ENCODE assay signal across 11 mouse cellular contexts in the genomic region with DNA sequence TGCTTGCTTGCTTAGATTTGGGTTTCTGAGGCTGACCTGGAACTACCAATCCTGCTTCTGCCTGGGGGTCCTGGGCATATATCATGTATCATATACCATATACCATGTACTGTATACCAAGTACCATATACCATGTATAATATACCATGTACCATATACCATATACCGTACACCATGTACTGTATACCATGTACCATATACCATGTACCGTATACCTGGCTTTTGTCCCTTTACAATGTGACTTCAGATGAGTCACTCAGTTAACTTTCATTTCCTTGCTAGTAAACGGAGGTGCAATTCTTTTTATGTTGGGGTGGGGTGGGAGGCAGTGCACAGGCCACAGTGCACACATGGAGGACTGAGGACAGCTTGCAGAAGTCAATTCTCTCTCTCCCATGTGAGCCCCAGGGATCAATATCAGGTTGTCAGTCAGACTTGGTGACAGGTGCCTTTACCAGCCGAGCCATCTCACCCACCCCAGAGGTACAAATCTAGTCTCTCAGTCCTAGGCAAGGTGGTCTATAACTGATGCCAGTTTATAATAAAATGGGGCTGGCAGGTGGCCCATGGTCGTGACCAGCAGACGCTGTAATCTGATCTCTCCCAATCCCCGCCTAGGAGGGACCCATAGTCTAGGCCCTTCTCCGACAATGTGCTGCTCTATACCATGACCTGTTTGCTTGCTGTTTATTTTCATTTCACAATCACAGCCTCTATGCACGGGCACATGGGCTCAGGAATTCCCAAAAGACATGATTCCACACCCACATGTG. TPM values are rescaled to one million over a fixed set of nuclear protein-coding genes. Genes with fewer than 3 reads are reported as not detected.
A peak's percentile ranks its signal among the peaks of the same experiment; 100 is the strongest.
DNase-seq lines count a peak whose midpoint lies in the region; ATAC-seq and TF ChIP-seq lines count a peak whose summit lies in the region.
"Had no signal": no experiment of that assay in that cellular context is flagged by ENCODE, and none has a peak within 500 bp of the region (broad histone marks: within the 10 kb centered on the region; RNA-seq: fewer than 3 reads in every experiment).

No protein-coding gene starts in this region.

- H3K27ac ChIP-seq in hindbrain, postnatal 0 days, result no peak overlapping the region
- H3K27ac ChIP-seq in hindbrain, embryonic 13.5 days, result no peak overlapping the region
- no peak overlapping the region for H3K27ac ChIP-seq in lung, embryonic 14.5 days (ENCODE audit: low read depth)
- H3K27ac ChIP-seq in lung, postnatal 0 days (ENCODE audit: low read length), result no peak overlapping the region
- no peak overlapping the region for H3K27ac ChIP-seq in stomach, postnatal 0 days (replicated peaks)
- H3K27ac ChIP-seq: embryonic facial prominence, embryonic 12.5 days; forebrain, embryonic 10.5 days; lung, embryonic 15.5 days had no signal

- H3K4me1 ChIP-seq in hindbrain, postnatal 0 days (ENCODE audit: insufficient read depth, low read length), result peaks cover 2% of the 10 kb centered on the region; the same call in 1 of the 2 replicates
- peaks cover 9% of the 10 kb centered on the region; the same call in 1 of the 2 replicates for H3K4me1 ChIP-seq in hindbrain, embryonic 13.5 days (replicated peaks)
- H3K4me1 ChIP-seq in lung, embryonic 14.5 days (ENCODE audit: insufficient read depth), result no peaks in the 10 kb centered on the region
- H3K4me1 ChIP-seq in lung, postnatal 0 days (ENCODE audit: insufficient read depth, low read depth, low read length), result no peaks in the 10 kb centered on the region
- no peaks in the 10 kb centered on the region for H3K4me1 ChIP-seq in stomach, postnatal 0 days (replicated peaks; ENCODE audit: control insufficient read depth, insufficient read depth)

- peak overlapping the region; percentile 46; the same call in 1 of the 2 replicates for H3K4me2 ChIP-seq in hindbrain, postnatal 0 days (ENCODE audit: low read depth, low read length)
- H3K4me2 ChIP-seq in hindbrain, embryonic 13.5 days, result no peak overlapping the region
- no peak overlapping the region for H3K4me2 ChIP-seq in lung, embryonic 14.5 days
- no peak overlapping the region for H3K4me2 ChIP-seq in lung, postnatal 0 days (replicated peaks; ENCODE audit: low read depth, low read length)
- no peak overlapping the region for H3K4me2 ChIP-seq in stomach, postnatal 0 days (replicated peaks; ENCODE audit: low read depth)
- H3K4me2 ChIP-seq: embryonic facial prominence, embryonic 12.5 days; lung, embryonic 15.5 days had no signal

- no peaks in the 10 kb centered on the region for H3K27me3 ChIP-seq in hindbrain, postnatal 0 days (ENCODE audit: insufficient read depth, low read length)
- H3K27me3 ChIP-seq in hindbrain, embryonic 13.5 days, result no peaks in the 10 kb centered on the region
- no peaks in the 10 kb centered on the region for H3K27me3 ChIP-seq in lung, embryonic 14.5 days (ENCODE audit: insufficient read depth, low read length)
- H3K27me3 ChIP-seq in lung, postnatal 0 days (replicated peaks; ENCODE audit: insufficient read depth, low read length), result no peaks in the 10 kb centered on the region
- H3K27me3 ChIP-seq in stomach, postnatal 0 days (ENCODE audit: control insufficient read depth, insufficient read depth, low read length), result no peaks in the 10 kb centered on the region
- H3K27me3 ChIP-seq: embryonic facial prominence, embryonic 12.5 days; lung, embryonic 15.5 days had no signal

- H3K36me3 ChIP-seq in hindbrain, postnatal 0 days (ENCODE audit: insufficient read depth, low read length), result peaks cover 4% of the 10 kb centered on the region; the same call in 1 of the 2 replicates
- peaks cover 27% of the 10 kb centered on the region for H3K36me3 ChIP-seq in hindbrain, embryonic 13.5 days
- peaks cover 11% of the 10 kb centered on the region for H3K36me3 ChIP-seq in lung, embryonic 14.5 days (ENCODE audit: insufficient read depth)
- H3K36me3 ChIP-seq in lung, postnatal 0 days (ENCODE audit: insufficient read depth, low read length), result peaks cover 6% of the 10 kb centered on the region; the same call in 1 of the 2 replicates
- peaks cover under 1% of the 10 kb centered on the region for H3K36me3 ChIP-seq in stomach, postnatal 0 days (ENCODE audit: control insufficient read depth, insufficient read depth, low read length)

- no peak overlapping the region for H3K9ac ChIP-seq in hindbrain, postnatal 0 days (replicated peaks; ENCODE audit: low read length)
- H3K9ac ChIP-seq in hindbrain, embryonic 13.5 days, result no peak overlapping the region
- H3K9ac ChIP-seq in lung, embryonic 14.5 days, result no peak overlapping the region
- no peak overlapping the region for H3K9ac ChIP-seq in lung, postnatal 0 days (replicated peaks; ENCODE audit: low read depth)
- H3K9ac ChIP-seq in stomach, postnatal 0 days (ENCODE audit: low read length), result no peak overlapping the region
- H3K9ac ChIP-seq: embryonic facial prominence, embryonic 12.5 days; lung, embryonic 15.5 days had no signal

- peak; percentile 33 for DNase-seq in cerebellum, adult 11 months
- no peak for DNase-seq in cerebellum, adult 9-10 months
- no peak for DNase-seq in hindbrain, postnatal 0 days (ENCODE audit: low spot score)
- DNase-seq in lung, embryonic 14.5 days, result no peak
- no peak for DNase-seq in lung, postnatal 0 days (ENCODE audit: low spot score)
- DNase-seq in stomach, postnatal 0 days (ENCODE audit: low spot score), result no peak
- no peak for DNase-seq in gastrocnemius, adult 18-20 months (ENCODE audit: low spot score)

- H3K4me3 ChIP-seq in hindbrain, postnatal 0 days (ENCODE audit: low read length), result no peak overlapping the region
- H3K4me3 ChIP-seq in hindbrain, embryonic 13.5 days, result no peak overlapping the region
- H3K4me3 ChIP-seq in lung, embryonic 14.5 days (ENCODE audit: low read depth, low read length), result no peak overlapping the region
- no peak overlapping the region for H3K4me3 ChIP-seq in lung, postnatal 0 days (ENCODE audit: low read depth, low read length)
- H3K4me3 ChIP-seq in stomach, postnatal 0 days (ENCODE audit: low read depth, low read length), result no peak overlapping the region
- H3K4me3 ChIP-seq: embryonic facial prominence, embryonic 12.5 days; forebrain, embryonic 10.5 days; lung, embryonic 15.5 days had no signal

- no peak for ATAC-seq in hindbrain, postnatal 0 days
- no peak for ATAC-seq in hindbrain, embryonic 13.5 days (ENCODE audit: low FRiP score)
- ATAC-seq in lung, embryonic 14.5 days (ENCODE audit: insufficient read depth), result peak; percentile 21; the same call in 1 of the 2 replicates
- no peak for ATAC-seq in lung, postnatal 0 days
- ATAC-seq in stomach, postnatal 0 days (ENCODE audit: low FRiP score, low TSS enrichment), result peak; percentile 53; the same call in 1 of the 2 replicates

- no peaks in the 10 kb centered on the region for H3K9me3 ChIP-seq in hindbrain, postnatal 0 days (ENCODE audit: low read length)
- no peaks in the 10 kb centered on the region for H3K9me3 ChIP-seq in hindbrain, embryonic 13.5 days
- no peaks in the 10 kb centered on the region for H3K9me3 ChIP-seq in lung, embryonic 14.5 days (ENCODE audit: low read depth, low read length)
- H3K9me3 ChIP-seq in lung, postnatal 0 days (ENCODE audit: low read length), result no peaks in the 10 kb centered on the region
- H3K9me3 ChIP-seq in stomach, postnatal 0 days (ENCODE audit: control insufficient read depth, low read length), result no peaks in the 10 kb centered on the region
- H3K9me3 ChIP-seq: embryonic facial prominence, embryonic 12.5 days; forebrain, embryonic 10.5 days; lung, embryonic 15.5 days had no signal

- 63% methylated on average over 9 of the region's 9 CpGs for WGBS in hindbrain, postnatal 0 days
- WGBS in hindbrain, embryonic 13.5 days, result 74% methylated on average over 9 of the region's 9 CpGs
- 37% methylated on average over 9 of the region's 9 CpGs for WGBS in lung, embryonic 14.5 days
- WGBS in lung, postnatal 0 days, result 48% methylated on average over 9 of the region's 9 CpGs
- 35% methylated on average over 9 of the region's 9 CpGs for WGBS in stomach, postnatal 0 days

- no peak for TF ChIP-seq CTCF in hindbrain, postnatal 0 days (IDR thresholded peaks at IDR 0.05; ENCODE audit: low read depth)
- TF ChIP-seq CTCF in lung, embryonic 14.5 days (IDR thresholded peaks at IDR 0.05; ENCODE audit: low read depth), result no peak
- no peak for TF ChIP-seq CTCF in lung, postnatal 0 days (IDR thresholded peaks at IDR 0.05)
- TF ChIP-seq CTCF in stomach, postnatal 0 days (IDR thresholded peaks at IDR 0.05; ENCODE audit: low read depth), result no peak

- no peak for TF ChIP-seq EP300 in lung, postnatal 0 days (IDR thresholded peaks at IDR 0.05)
- no peak for TF ChIP-seq EP300 in stomach, postnatal 0 days (optimal IDR thresholded peaks at IDR 0.05)

RNA-seq across cellular contexts. Expression of gene Thrsp, which starts 2.4 kb away (rescaled TPM):
- 5.2 and 6.4 TPM in 2 replicates for total RNA-seq in hindbrain, postnatal 0 days (2014; rRNA removed)
- 6.3 and 7.7 TPM in 2 replicates for polyA plus RNA-seq in hindbrain, postnatal 0 days (2015; fragmentation: Nextera tagmentation; extraction: Ambion mirVana)
- polyA plus RNA-seq in hindbrain, embryonic 13.5 days (2015; fragmentation: Nextera tagmentation; extraction: Ambion mirVana), result 1.8 and 2.6 TPM in 2 replicates
- 0.58 and 0.61 TPM in 2 replicates for polyA plus RNA-seq in lung, embryonic 14.5 days (2014; fragmentation: Nextera tagmentation; extraction: Ambion mirVana)
- polyA plus RNA-seq in lung, postnatal 0 days (2015; fragmentation: Nextera tagmentation; extraction: Ambion mirVana), result 2.4 and 2.5 TPM in 2 replicates
- 1.4 and 1.5 TPM in 2 replicates for polyA plus RNA-seq in stomach, postnatal 0 days (2015; fragmentation: Nextera tagmentation; extraction: Ambion mirVana)
- 10 to 100 TPM; 15.3 to 19.5 TPM for total RNA-seq in gastrocnemius, adult 18-20 months (2021)

RNA-seq across cellular contexts. Expression of gene Ndufc2, which starts 15.3 kb away (rescaled TPM):
- total RNA-seq in hindbrain, postnatal 0 days (2014; rRNA removed), result 340 and 423 TPM in 2 replicates
- 697 and 742 TPM in 2 replicates for polyA plus RNA-seq in hindbrain, postnatal 0 days (2015; fragmentation: Nextera tagmentation; extraction: Ambion mirVana)
- polyA plus RNA-seq in hindbrain, embryonic 13.5 days (2015; fragmentation: Nextera tagmentation; extraction: Ambion mirVana), result 445 and 471 TPM in 2 replicates
- 345 and 369 TPM in 2 replicates for polyA plus RNA-seq in lung, embryonic 14.5 days (2014; fragmentation: Nextera tagmentation; extraction: Ambion mirVana)
- 461 and 535 TPM in 2 replicates for polyA plus RNA-seq in lung, postnatal 0 days (2015; fragmentation: Nextera tagmentation; extraction: Ambion mirVana)
- polyA plus RNA-seq in stomach, postnatal 0 days (2015; fragmentation: Nextera tagmentation; extraction: Ambion mirVana), result 415 and 439 TPM in 2 replicates
- 100 to 1,000 TPM; 266 to 292 TPM for total RNA-seq in gastrocnemius, adult 18-20 months (2021)

RNA-seq across cellular contexts. Expression of gene Kctd14, which starts 36.0 kb away (rescaled TPM):
- total RNA-seq in hindbrain, postnatal 0 days (2014; rRNA removed), result 0.68 and 1.5 TPM in 2 replicates
- polyA plus RNA-seq in hindbrain, postnatal 0 days (2015; fragmentation: Nextera tagmentation; extraction: Ambion mirVana), result 2.6 and 3.1 TPM in 2 replicates
- polyA plus RNA-seq in hindbrain, embryonic 13.5 days (2015; fragmentation: Nextera tagmentation; extraction: Ambion mirVana), result 1.1 and 1.5 TPM in 2 replicates
- 3.1 and 4.2 TPM in 2 replicates for polyA plus RNA-seq in lung, embryonic 14.5 days (2014; fragmentation: Nextera tagmentation; extraction: Ambion mirVana)
- polyA plus RNA-seq in lung, postnatal 0 days (2015; fragmentation: Nextera tagmentation; extraction: Ambion mirVana), result 4.8 and 6.7 TPM in 2 replicates
- polyA plus RNA-seq in stomach, postnatal 0 days (2015; fragmentation: Nextera tagmentation; extraction: Ambion mirVana), result 32.4 and 33.2 TPM in 2 replicates
- under 1 TPM in 1 of 2 experiments, not detected in 1; 0.14 TPM for total RNA-seq in gastrocnemius, adult 18-20 months (2021)

RNA-seq across cellular contexts. Expression of gene Alg8, which starts 43.7 kb away (rescaled TPM):
- 5.2 and 6.0 TPM in 2 replicates for total RNA-seq in hindbrain, postnatal 0 days (2014; rRNA removed)
- 11.4 and 11.8 TPM in 2 replicates for polyA plus RNA-seq in hindbrain, postnatal 0 days (2015; fragmentation: Nextera tagmentation; extraction: Ambion mirVana)
- 16.5 and 17.4 TPM in 2 replicates for polyA plus RNA-seq in hindbrain, embryonic 13.5 days (2015; fragmentation: Nextera tagmentation; extraction: Ambion mirVana)
- polyA plus RNA-seq in lung, embryonic 14.5 days (2014; fragmentation: Nextera tagmentation; extraction: Ambion mirVana), result 42.4 and 45.1 TPM in 2 replicates
- polyA plus RNA-seq in lung, postnatal 0 days (2015; fragmentation: Nextera tagmentation; extraction: Ambion mirVana), result 11.0 TPM in 2 replicates
- 14.6 and 15.3 TPM in 2 replicates for polyA plus RNA-seq in stomach, postnatal 0 days (2015; fragmentation: Nextera tagmentation; extraction: Ambion mirVana)
- total RNA-seq in gastrocnemius, adult 18-20 months (2021), result 1 to 10 TPM; 3.2 to 3.5 TPM

Comparison
In these comparisons a context has a peak if more than half of its experiments do, and no peak if none do; other contexts are left out.
1. ATAC-seq: peak in lung, embryonic 14.5 days (single experiment) and stomach, postnatal 0 days (single experiment); none in hindbrain, postnatal 0 days (single experiment), hindbrain, embryonic 13.5 days (single experiment) and lung, postnatal 0 days (single experiment).